Comparison of ENCODE assay signal across 21 mouse cellular contexts in genomic region chr2:122582324-122582723, GRCm38 (mm10). TPM values are rescaled to one million over a fixed set of nuclear protein-coding genes. Genes with fewer than 3 reads are reported as not detected.
DNase-seq lines count a peak whose midpoint lies in the region; ATAC-seq and TF ChIP-seq lines count a peak whose summit lies in the region.
"Had no signal": no experiment of that assay in that cellular context is flagged by ENCODE, and none has a peak within 500 bp of the region (broad histone marks: within the 10 kb centered on the region; RNA-seq: fewer than 3 reads in every experiment).

No protein-coding gene starts in this region.

- no peak overlapping the region for H3K9ac ChIP-seq in heart, adult 2 months (ENCODE audit: low read depth, low read length)
- no peak overlapping the region for H3K9ac ChIP-seq in heart, embryonic 13.5 days
- H3K9ac ChIP-seq in liver, adult 2 months (ENCODE audit: low read depth, low read length): no peak overlapping the region
- no peak overlapping the region for H3K9ac ChIP-seq in liver, embryonic 11.5 days (ENCODE audit: low read depth, low read length)
- H3K9ac ChIP-seq: embryonic facial prominence, embryonic 13.5 days; forebrain, embryonic 12.5 days; hindbrain, embryonic 14.5 days; intestine, embryonic 15.5 days had no signal

- no peaks in the 10 kb centered on the region for H3K36me3 ChIP-seq in heart, adult 2 months (ENCODE audit: control insufficient read depth, insufficient read depth, low read length)
- no peaks in the 10 kb centered on the region for H3K36me3 ChIP-seq in heart, embryonic 13.5 days
- H3K36me3 ChIP-seq in liver, adult 2 months (ENCODE audit: control insufficient read depth, insufficient read depth, low read length): no peaks in the 10 kb centered on the region
- H3K36me3 ChIP-seq in liver, embryonic 11.5 days (ENCODE audit: control insufficient read depth, insufficient read depth, low read length): no peaks in the 10 kb centered on the region
- no peaks in the 10 kb centered on the region for H3K36me3 ChIP-seq in macrophage (ENCODE audit: inconsistent target)
- H3K36me3 ChIP-seq: embryonic facial prominence, embryonic 13.5 days; forebrain, embryonic 12.5 days; hindbrain, embryonic 10.5 days; intestine, embryonic 15.5 days had no signal

- TF ChIP-seq CTCF in heart, adult 2 months (IDR thresholded peaks at IDR 0.05): no peak
- TF ChIP-seq CTCF in liver, adult 2 months (IDR thresholded peaks at IDR 0.05; ENCODE audit: low read depth, low read length): no peak

- no peak for DNase-seq in heart, adult 2 months
- DNase-seq in heart, postnatal 10 days: no peak
- no peak for DNase-seq in heart, adult 18-20 months
- DNase-seq in liver, adult 2 months (ENCODE audit: extremely low read depth, low read depth, low spot score): no peak
- no peak for DNase-seq in liver, embryonic 11.5 days (ENCODE audit: low spot score)
- DNase-seq in cerebellum, postnatal 4 days (ENCODE audit: low spot score in 2 of 2): no peak
- DNase-seq: cerebellum, adult 11-12 months; cerebellum, adult 9-10 months; cerebellum, postnatal 25 days; gastrocnemius, postnatal 10 days; kidney, adult 18-20 months had no signal

- no peak for TF ChIP-seq EP300 in heart, adult 2 months (IDR thresholded peaks at IDR 0.05; ENCODE audit: insufficient read depth, low read depth, low read length)

- no peak overlapping the region for H3K4me2 ChIP-seq in heart, embryonic 13.5 days
- no peak overlapping the region for H3K4me2 ChIP-seq in liver, embryonic 11.5 days
- H3K4me2 ChIP-seq: embryonic facial prominence, embryonic 13.5 days; forebrain, embryonic 12.5 days; hindbrain, embryonic 14.5 days; intestine, embryonic 15.5 days had no signal

- TF ChIP-seq POLR2A in heart, adult 2 months (IDR thresholded peaks at IDR 0.05; ENCODE audit: insufficient read depth, low read depth, low read length): no peak
- no peak for TF ChIP-seq POLR2A in liver, adult 2 months (IDR thresholded peaks at IDR 0.05; ENCODE audit: extremely low read depth, insufficient read depth, low read length)

- intact Hi-C loops in heart, adult 2 months (cut with DNase I): no loop called here
- intact Hi-C loops in heart, postnatal 10 days (cut with DNase I): no loop called here

- peaks cover 6% of the 10 kb centered on the region for H3K4me1 ChIP-seq in heart, adult 2 months (ENCODE audit: control insufficient read depth, insufficient read depth, low read length)
- peaks cover 24% of the 10 kb centered on the region for H3K4me1 ChIP-seq in heart, embryonic 13.5 days
- no peaks in the 10 kb centered on the region for H3K4me1 ChIP-seq in liver, adult 2 months (ENCODE audit: control insufficient read depth, insufficient read depth, low read length)
- H3K4me1 ChIP-seq in liver, embryonic 11.5 days (replicated peaks; ENCODE audit: control insufficient read depth, insufficient read depth, low read length): no peaks in the 10 kb centered on the region
- H3K4me1 ChIP-seq: embryonic facial prominence, embryonic 13.5 days; forebrain, embryonic 12.5 days; hindbrain, embryonic 10.5 days had no signal

- H3K27me3 ChIP-seq in heart, adult 2 months (ENCODE audit: control insufficient read depth, insufficient read depth, low read length): no peaks in the 10 kb centered on the region
- H3K27me3 ChIP-seq in heart, embryonic 13.5 days (replicated peaks): no peaks in the 10 kb centered on the region
- H3K27me3 ChIP-seq in liver, adult 2 months (ENCODE audit: control insufficient read depth, insufficient read depth, low read length): no peaks in the 10 kb centered on the region
- H3K27me3 ChIP-seq in liver, embryonic 11.5 days (replicated peaks; ENCODE audit: control insufficient read depth, insufficient read depth, low read length): no peaks in the 10 kb centered on the region; the same call in 1 of the 2 replicates
- H3K27me3 ChIP-seq: embryonic facial prominence, embryonic 13.5 days; forebrain, embryonic 12.5 days; intestine, embryonic 15.5 days had no signal

- H3K9me3 ChIP-seq in heart, embryonic 13.5 days: no peaks in the 10 kb centered on the region
- H3K9me3 ChIP-seq in liver, embryonic 11.5 days (ENCODE audit: control insufficient read depth, low read length): no peaks in the 10 kb centered on the region
- H3K9me3 ChIP-seq: embryonic facial prominence, embryonic 13.5 days; forebrain, embryonic 12.5 days; hindbrain, embryonic 10.5 days; intestine, embryonic 15.5 days had no signal

- no peak overlapping the region for H3K4me3 ChIP-seq in heart, adult 2 months
- H3K4me3 ChIP-seq in heart, embryonic 13.5 days: no peak overlapping the region
- H3K4me3 ChIP-seq in liver, adult 2 months (ENCODE audit: insufficient read depth, low read depth, low read length): no peak overlapping the region
- no peak overlapping the region for H3K4me3 ChIP-seq in liver, embryonic 11.5 days (ENCODE audit: low read depth, low read length)
- H3K4me3 ChIP-seq in macrophage (ENCODE audit: inconsistent target): no peak overlapping the region
- H3K4me3 ChIP-seq: embryonic facial prominence, embryonic 13.5 days; forebrain, embryonic 12.5 days; hindbrain, embryonic 10.5 days; intestine, embryonic 15.5 days had no signal

- no peaks in the 10 kb centered on the region for H3K79me2 ChIP-seq in heart, adult 2 months (replicated peaks; ENCODE audit: control insufficient read depth, insufficient read depth, low read length)
- no peaks in the 10 kb centered on the region for H3K79me2 ChIP-seq in liver, adult 2 months (ENCODE audit: control insufficient read depth, insufficient read depth, low read length)
- no peaks in the 10 kb centered on the region for H3K79me2 ChIP-seq in macrophage (ENCODE audit: inconsistent target)

- 81% methylated on average over 3 of the region's 3 CpGs for WGBS in heart, adult 2 months
- 80% methylated on average over 3 of the region's 3 CpGs for WGBS in heart, embryonic 13.5 days
- 91% methylated on average over 3 of the region's 3 CpGs for WGBS in liver, adult 2 months
- 77% methylated on average over 3 of the region's 3 CpGs for WGBS in liver, embryonic 11.5 days
- 87% methylated on average over 3 of the region's 3 CpGs for WGBS in macrophage (ENCODE audit: missing documents)

- peak overlapping the region; percentile 50; the same call in 1 of the 2 replicates for H3K27ac ChIP-seq in heart, adult 2 months
- H3K27ac ChIP-seq in heart, embryonic 13.5 days (replicated peaks): peak overlapping the region; percentile 77
- peak overlapping the region; percentile 68; the same call in 1 of the 2 replicates for H3K27ac ChIP-seq in liver, adult 2 months (replicated peaks; ENCODE audit: insufficient read depth, low read depth, low read length)
- no peak overlapping the region for H3K27ac ChIP-seq in liver, embryonic 11.5 days (ENCODE audit: low read depth, low read length)
- H3K27ac ChIP-seq in macrophage: peak overlapping the region; percentile 76
- H3K27ac ChIP-seq: embryonic facial prominence, embryonic 13.5 days; forebrain, embryonic 12.5 days; hindbrain, embryonic 10.5 days; hindbrain, embryonic 14.5 days; intestine, embryonic 15.5 days had no signal

- ATAC-seq in heart, embryonic 13.5 days (ENCODE audit: extremely low read depth, insufficient number of reproducible peaks, low FRiP score, low TSS enrichment): no peak
- no peak for ATAC-seq in liver, embryonic 11.5 days (replicated peaks; ENCODE audit: low FRiP score)
- ATAC-seq: forebrain, embryonic 16.5 days; intestine, embryonic 15.5 days had no signal

RNA-seq across cellular contexts. Expression of gene Gatm, which starts 28.8 kb away (rescaled TPM):
- 1 to 10 TPM; 3.1 to 3.3 TPM for total RNA-seq in heart, adult 2 months (2021)
- polyA plus RNA-seq in heart, adult 2 months (2012; rRNA removed): 4.4 and 4.7 TPM in 2 replicates
- total RNA-seq in heart, postnatal 10 days (2021): 1 to 10 TPM; 7.5 to 8.2 TPM
- polyA plus RNA-seq in heart, embryonic 13.5 days (2015; fragmentation: Nextera tagmentation; extraction: Ambion mirVana): 19.3 and 21.9 TPM in 2 replicates
- 1 to 10 TPM; 3.1 to 3.2 TPM for total RNA-seq in heart, adult 18-20 months (2021)
- 11.9 and 13.6 TPM in 2 replicates for total RNA-seq in liver, adult 2 months (2014; rRNA removed)
- 3.2 and 9.9 TPM in 2 replicates for polyA plus RNA-seq in liver, adult 2 months (2012; rRNA removed)
- 24.5 and 25.5 TPM in 2 replicates for polyA plus RNA-seq in liver, embryonic 11.5 days (2014; fragmentation: Nextera tagmentation; extraction: Ambion mirVana)
- total RNA-seq in macrophage (2018; cell fraction: chromatin; rRNA removed): 10 to 100 TPM in 18 of 26 experiments, 1 to 10 TPM in 8; 4.1 to 57.7 (median 18.4) TPM
- 10 to 100 TPM; 23.2 to 54.3 (median 32.9) TPM for total RNA-seq in macrophage (2018; cell fraction: cytosol; rRNA removed)
- total RNA-seq in macrophage (2018; cell fraction: nucleus; rRNA removed): 10 to 100 TPM; 10.2 to 73.4 (median 24.0) TPM
- polyA plus RNA-seq in macrophage (2018): 26.1 to 69.5 TPM (median 54.1 TPM) in 3 replicates
- total RNA-seq: MEL had no signal

RNA-seq across cellular contexts. Expression of gene AA467197, which starts 54.5 kb away (rescaled TPM):
- under 1 TPM; 0.36 to 0.44 TPM for total RNA-seq in heart, adult 2 months (2021)
- 0.38 TPM in 1 of 2 replicates, not detected in the other for polyA plus RNA-seq in heart, adult 2 months (2012; rRNA removed)
- under 1 TPM in 1 of 2 experiments, not detected in 1; 0.45 TPM for total RNA-seq in heart, postnatal 10 days (2021)
- 0.32 TPM in 1 of 2 replicates, not detected in the other for polyA plus RNA-seq in heart, embryonic 13.5 days (2015; fragmentation: Nextera tagmentation; extraction: Ambion mirVana)
- under 1 TPM; 0.41 to 0.60 TPM for total RNA-seq in heart, adult 18-20 months (2021)
- total RNA-seq in liver, adult 2 months (2014; rRNA removed): not detected in 2 replicates
- polyA plus RNA-seq in liver, adult 2 months (2012; rRNA removed): not detected in 2 replicates
- not detected in 2 replicates for polyA plus RNA-seq in liver, embryonic 11.5 days (2014; fragmentation: Nextera tagmentation; extraction: Ambion mirVana)
- total RNA-seq in macrophage (2018; cell fraction: chromatin; rRNA removed): 10 to 100 TPM in 4 of 26 experiments, 1 to 10 TPM in 11, not detected in 11; 1.4 to 56.7 (median 4.3) TPM
- total RNA-seq in macrophage (2018; cell fraction: cytosol; rRNA removed): 10 to 100 TPM in 12 of 26 experiments, 1 to 10 TPM in 12, under 1 TPM in 2; 0.58 to 56.6 (median 9.0) TPM
- total RNA-seq in macrophage (2018; cell fraction: nucleus; rRNA removed): 10 to 100 TPM in 10 of 26 experiments, 1 to 10 TPM in 9, under 1 TPM in 1, not detected in 6; 0.96 to 43.2 (median 9.2) TPM
- 1.6 to 4.9 TPM (median 3.7 TPM) in 3 replicates for polyA plus RNA-seq in macrophage (2018)
- total RNA-seq: gastrocnemius, postnatal 4 days; MEL had no signal
- polyA plus RNA-seq: embryonic facial prominence, embryonic 13.5 days; forebrain, embryonic 16.5 days had no signal
